Mouse (Mus musculus): ENCODE results near the gene Zbtb11.

- TF ChIP-seq EP300 (IDR thresholded peaks at IDR 0.05) (no peak), CTCF (IDR thresholded peaks at IDR 0.05) (no peak)
Observed at GRCm38 (mm10) chr16:55940781-55941180, 32.9 kb upstream of the Zbtb11 start.
